Mouse (Mus musculus): ENCODE measurements around the gene Ttc28. TPM values are rescaled to one million over a fixed set of nuclear protein-coding genes. Genes with fewer than 3 reads are reported as not detected.

Gene Ttc28
- polyA plus RNA-seq, 1 experiment = 14.4 TPM

DNA sequence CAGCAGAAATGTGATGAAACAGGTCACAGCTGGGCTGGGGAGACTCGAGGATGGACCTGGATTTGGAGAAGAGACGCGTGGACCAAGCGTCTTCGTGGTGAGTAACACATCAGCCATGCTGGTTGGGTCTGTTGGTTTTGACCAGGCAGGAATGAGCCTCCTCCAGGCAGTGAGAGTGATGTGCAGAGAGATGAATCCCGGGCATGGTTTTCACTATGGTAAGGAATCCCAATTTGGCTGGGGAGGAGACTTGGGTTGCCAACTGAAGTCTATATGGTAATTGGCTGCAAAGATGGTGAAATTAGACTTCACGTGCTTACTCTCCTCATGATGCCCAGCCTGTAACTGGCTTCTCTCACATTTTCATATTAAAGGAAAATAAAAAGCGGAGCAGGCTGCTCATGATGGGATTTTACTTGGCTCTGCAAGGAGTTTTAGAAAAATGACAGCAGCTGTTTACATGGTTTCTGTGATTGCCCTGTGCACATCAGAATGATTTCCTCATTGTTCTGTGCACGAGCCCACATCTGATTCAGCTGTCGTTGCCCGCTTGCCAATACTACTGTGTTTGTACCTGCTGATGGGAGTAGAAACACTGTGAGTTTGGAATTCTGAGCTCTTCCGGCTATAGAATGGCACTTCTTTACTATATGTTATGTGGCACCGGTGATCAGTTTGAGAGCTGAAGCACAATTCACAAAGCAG, 117.4 kb downstream of the Ttc28 start:
- Histone ChIP-seq H3K4me3 (replicated peaks; ENCODE audit: extremely low read depth, low read depth, low read length) (no peak overlapping the region), H3K4me1 (ENCODE audit: control insufficient read depth, insufficient read depth, low read length) (peaks cover 4% of the 10 kb centered on the region)
- TF ChIP-seq POLR2A (IDR thresholded peaks at IDR 0.05; ENCODE audit: borderline replicate concordance, extremely low read depth, low read depth, low read length) (no peak), CTCF (IDR thresholded peaks at IDR 0.05; ENCODE audit: insufficient read depth, low read length) (no peak)
- no peak for DNase-seq
- 63% methylated on average over 13 of the region's 13 CpGs for WGBS

DNA sequence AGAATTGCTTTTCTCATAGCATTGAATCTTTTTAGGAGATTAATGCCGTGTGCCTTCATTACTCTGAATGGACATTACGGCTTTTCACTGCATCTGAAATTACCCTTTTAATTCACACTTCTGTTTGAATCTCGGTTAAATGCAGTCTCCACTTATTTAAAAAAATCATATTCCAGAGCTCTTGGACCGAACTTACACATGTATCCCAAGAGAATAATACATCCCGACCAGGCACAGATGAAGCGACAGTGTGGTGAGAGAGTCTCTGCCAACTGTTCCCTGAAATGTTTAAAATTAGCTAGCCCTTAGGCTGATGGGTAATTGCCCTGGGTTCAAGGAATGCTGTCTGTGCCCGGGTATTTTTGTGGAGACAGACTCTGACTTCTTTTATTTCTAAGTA, 118.1 kb downstream of the Ttc28 start:
- no peak overlapping the region for H3K4me3 ChIP-seq (replicated peaks; ENCODE audit: extremely low read depth, low read depth, low read length)
- DNase-seq = no peak
- 83% methylated on average over 7 of the region's 7 CpGs for WGBS
- peaks cover 4% of the 10 kb centered on the region for H3K4me1 ChIP-seq (ENCODE audit: control insufficient read depth, insufficient read depth, low read length)
- TF ChIP-seq CTCF (IDR thresholded peaks at IDR 0.05; ENCODE audit: insufficient read depth, low read length) (no peak), POLR2A (IDR thresholded peaks at IDR 0.05; ENCODE audit: borderline replicate concordance, extremely low read depth, low read depth, low read length) (no peak)

GRCm38 (mm10) chr5:110998298-110998697, 118.7 kb downstream of the Ttc28 start:
- peaks cover 4% of the 10 kb centered on the region for H3K4me1 ChIP-seq (ENCODE audit: control insufficient read depth, insufficient read depth, low read length)
- WGBS = 56% methylated on average over 4 of the region's 4 CpGs
- no peak overlapping the region for H3K4me3 ChIP-seq (replicated peaks; ENCODE audit: extremely low read depth, low read depth, low read length)
- TF ChIP-seq CTCF (IDR thresholded peaks at IDR 0.05; ENCODE audit: insufficient read depth, low read length) (no peak), POLR2A (IDR thresholded peaks at IDR 0.05; ENCODE audit: borderline replicate concordance, extremely low read depth, low read depth, low read length) (no peak)
- no peak for DNase-seq

GRCm38 (mm10) chr5:111000953-111001352, 121.3 kb downstream of the Ttc28 start:
- no peak for DNase-seq
- H3K4me3 ChIP-seq (replicated peaks; ENCODE audit: extremely low read depth, low read depth, low read length) = no peak overlapping the region
- TF ChIP-seq POLR2A (IDR thresholded peaks at IDR 0.05; ENCODE audit: borderline replicate concordance, extremely low read depth, low read depth, low read length) (no peak), CTCF (IDR thresholded peaks at IDR 0.05; ENCODE audit: insufficient read depth, low read length) (peak; percentile 48; the same call in 1 of the 2 replicates)
- 82% methylated on average over 5 of the region's 5 CpGs for WGBS
- H3K4me1 ChIP-seq (ENCODE audit: control insufficient read depth, insufficient read depth, low read length) = peaks cover 4% of the 10 kb centered on the region

DNA sequence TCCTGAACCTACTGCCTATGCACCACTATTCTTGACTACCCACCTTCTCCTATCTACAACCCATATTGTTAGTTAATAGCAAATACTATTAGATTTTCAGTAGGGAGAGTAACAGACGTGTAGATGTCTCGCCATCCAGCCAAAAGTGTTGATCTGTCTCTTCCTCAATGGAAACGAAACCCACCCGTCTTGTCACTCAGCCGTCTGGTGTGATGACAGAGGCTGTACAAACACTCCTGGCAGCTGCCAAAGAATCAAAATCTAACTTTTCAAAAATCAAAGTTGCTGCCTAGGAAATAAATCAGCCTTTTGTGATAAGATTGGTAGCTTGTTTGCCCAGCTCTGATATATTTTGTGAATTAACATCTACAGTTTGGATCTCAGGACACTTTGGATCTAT, 123.6 kb downstream of the Ttc28 start:
- DNase-seq = no peak
- TF ChIP-seq POLR2A (IDR thresholded peaks at IDR 0.05; ENCODE audit: borderline replicate concordance, extremely low read depth, low read depth, low read length) (no peak), CTCF (IDR thresholded peaks at IDR 0.05; ENCODE audit: insufficient read depth, low read length) (no peak)
- 71% methylated on average over 5 of the region's 5 CpGs for WGBS
- H3K4me1 ChIP-seq (ENCODE audit: control insufficient read depth, insufficient read depth, low read length) = no peaks in the 10 kb centered on the region
- no peak overlapping the region for H3K4me3 ChIP-seq (replicated peaks; ENCODE audit: extremely low read depth, low read depth, low read length)

GRCm38 (mm10) chr5:111003750-111004149, 124.1 kb downstream of the Ttc28 start:
- H3K4me3 ChIP-seq (replicated peaks; ENCODE audit: extremely low read depth, low read depth, low read length) = no peak overlapping the region
- TF ChIP-seq CTCF (IDR thresholded peaks at IDR 0.05; ENCODE audit: insufficient read depth, low read length) (no peak), POLR2A (IDR thresholded peaks at IDR 0.05; ENCODE audit: borderline replicate concordance, extremely low read depth, low read depth, low read length) (no peak)
- no peak for DNase-seq
- no peaks in the 10 kb centered on the region for H3K4me1 ChIP-seq (ENCODE audit: control insufficient read depth, insufficient read depth, low read length)
- 79% methylated on average over 9 of the region's 9 CpGs for WGBS

DNA sequence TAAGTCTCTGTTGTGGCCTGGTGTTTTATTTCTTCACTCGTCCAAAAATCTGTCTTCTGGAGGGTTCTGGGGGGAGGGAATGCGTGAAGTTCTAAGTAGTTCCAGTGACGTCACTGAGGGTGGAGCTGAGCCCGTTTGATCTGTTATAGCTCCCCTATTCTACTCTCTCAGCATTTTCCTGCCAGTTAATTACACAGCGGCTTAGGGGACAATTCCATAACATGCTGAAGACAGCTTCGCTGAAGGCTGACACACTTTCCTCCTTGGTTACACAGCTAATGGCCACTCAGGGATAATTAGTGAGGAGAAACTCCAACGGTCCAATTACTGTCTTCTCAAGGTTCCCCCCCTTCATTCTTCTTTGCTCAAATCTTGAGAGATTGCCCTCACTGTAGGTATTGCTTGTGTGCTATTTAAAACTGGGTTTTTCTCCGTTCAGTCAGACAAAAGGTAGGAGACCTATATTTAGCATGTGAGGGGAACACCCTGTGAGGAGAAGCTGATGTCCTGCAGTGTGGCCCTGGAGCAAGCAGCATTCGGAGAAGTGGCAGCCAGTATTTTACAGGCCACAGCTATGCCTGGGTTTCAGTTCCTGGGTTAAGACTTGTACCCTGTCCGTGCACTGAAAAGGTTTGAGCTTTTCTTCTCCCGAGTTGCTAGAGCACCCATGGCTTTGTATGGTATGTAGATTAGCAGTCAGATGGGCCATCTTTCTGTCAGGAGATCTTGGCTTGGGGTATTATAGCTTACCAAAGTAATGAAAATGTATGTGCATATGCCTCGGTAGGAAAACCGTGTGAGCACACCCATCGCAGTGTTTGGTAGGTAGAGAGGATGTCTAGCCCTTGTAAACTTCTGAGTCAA, 126.9 kb downstream of the Ttc28 start:
- TF ChIP-seq POLR2A (IDR thresholded peaks at IDR 0.05; ENCODE audit: borderline replicate concordance, extremely low read depth, low read depth, low read length) (no peak), CTCF (IDR thresholded peaks at IDR 0.05; ENCODE audit: insufficient read depth, low read length) (no peak)
- no peak for DNase-seq
- peaks cover 5% of the 10 kb centered on the region for H3K4me1 ChIP-seq (ENCODE audit: control insufficient read depth, insufficient read depth, low read length)
- H3K4me3 ChIP-seq (replicated peaks; ENCODE audit: extremely low read depth, low read depth, low read length) = no peak overlapping the region
- WGBS = 64% methylated on average over 14 of the region's 14 CpGs

DNA sequence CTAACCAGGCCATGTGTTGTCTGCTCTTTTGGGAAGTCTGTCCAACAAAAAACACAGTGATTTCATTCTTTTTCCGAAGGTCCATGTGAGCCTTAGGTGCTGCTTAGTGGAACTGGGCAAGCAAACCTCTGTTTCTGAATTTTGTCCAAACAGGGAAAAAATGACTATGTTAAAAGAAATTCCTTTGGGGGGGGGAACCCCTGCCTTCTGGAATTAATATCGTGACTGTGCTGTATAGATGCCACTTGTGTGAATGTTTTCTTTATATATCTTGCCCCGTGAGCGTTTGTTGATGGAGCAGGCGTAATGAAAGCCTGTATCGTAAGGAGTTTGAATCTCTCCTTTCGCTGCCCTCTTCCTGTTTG, 127.5 kb downstream of the Ttc28 start:
- H3K4me1 ChIP-seq (ENCODE audit: control insufficient read depth, insufficient read depth, low read length) = peaks cover 5% of the 10 kb centered on the region
- no peak overlapping the region for H3K4me3 ChIP-seq (replicated peaks; ENCODE audit: extremely low read depth, low read depth, low read length)
- TF ChIP-seq POLR2A (IDR thresholded peaks at IDR 0.05; ENCODE audit: borderline replicate concordance, extremely low read depth, low read depth, low read length) (no peak), CTCF (IDR thresholded peaks at IDR 0.05; ENCODE audit: insufficient read depth, low read length) (no peak)
- 40% methylated on average over 7 of the region's 7 CpGs for WGBS
- no peak for DNase-seq

DNA sequence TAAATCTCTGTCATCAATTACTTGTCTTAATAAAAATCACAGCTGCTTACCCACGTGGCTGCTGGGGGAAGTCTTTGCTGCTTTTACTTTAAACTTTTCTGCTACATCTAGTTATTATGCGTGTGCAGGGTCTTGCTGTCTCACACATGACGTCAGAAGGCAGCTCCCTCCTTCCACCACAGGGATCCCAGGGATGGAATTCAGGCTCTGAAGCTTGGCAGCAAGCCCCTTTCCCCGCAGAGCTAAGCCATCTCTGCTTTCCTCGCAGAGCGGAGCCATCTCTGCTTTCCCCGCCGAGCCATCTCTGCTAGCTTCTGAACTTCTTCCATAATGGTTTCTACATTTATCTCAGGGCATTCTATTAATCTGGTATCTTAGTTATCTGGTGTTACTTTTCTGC, 128.3 kb downstream of the Ttc28 start:
- WGBS = 76% methylated on average over 8 of the region's 8 CpGs

More for the DNA sequence above, 128.3 kb downstream of the Ttc28 start:
- Histone ChIP-seq H3K4me1 (ENCODE audit: control insufficient read depth, insufficient read depth, low read length) (peaks cover 5% of the 10 kb centered on the region), H3K4me3 (replicated peaks; ENCODE audit: extremely low read depth, low read depth, low read length) (no peak overlapping the region)
- TF ChIP-seq POLR2A (IDR thresholded peaks at IDR 0.05; ENCODE audit: borderline replicate concordance, extremely low read depth, low read depth, low read length) (no peak), CTCF (IDR thresholded peaks at IDR 0.05; ENCODE audit: insufficient read depth, low read length) (no peak)
- DNase-seq = no peak
